Mouse (Mus musculus) bone marrow, adult 2 months (tissue): Measurements from ENCODE around the gene Stpg1. TPM values are rescaled to one million over a fixed set of nuclear protein-coding genes. Genes with fewer than 3 reads are reported as not detected.

Experiments
- H3K27ac ChIP-seq: fragments of 200-500 bp; 2 replicates; pipeline ENCODE4 v1.5.1; 2012; ENCODE audit warnings: low read depth, mild to moderate bottlenecking, control low read depth, inconsistent platforms, low read length; ENCODE audit not compliant: control insufficient read depth, poor library complexity, insufficient read depth
- H3K4me1 ChIP-seq: fragments of 200-500 bp; 2 replicates; pipeline ENCODE4 v1.6.1; 2011; ENCODE audit warnings: low read length; ENCODE audit not compliant: control insufficient read depth, insufficient read depth
- H3K4me3 ChIP-seq: fragments of 200-500 bp; replicated peaks from 2 replicates; pipeline ENCODE3; 2011; ENCODE audit warnings: mild to moderate bottlenecking, low read depth, low read length, control low read depth; ENCODE audit not compliant: control insufficient read depth
- CTCF ChIP-seq: fragments of 200-500 bp; IDR thresholded peaks from 2 replicates; pipeline ENCODE4 v1.5.1; 2011; ENCODE audit warnings: low read length, control low read depth; ENCODE audit not compliant: control insufficient read depth, insufficient read depth
- POLR2A ChIP-seq: fragments of 200-500 bp; IDR thresholded peaks from 2 replicates; pipeline ENCODE4 v1.6.1; 2011; ENCODE audit warnings: low read depth, mild to moderate bottlenecking, control low read depth, low read length, borderline replicate concordance; ENCODE audit not compliant: control insufficient read depth
- WGBS: fragments of 180-500 bp; shearing (Covaris S2); methylation state at CpG from one replicate; pipeline ENCODE4 v1.1.7; 2018; 5-methylcytosine and 5-hydroxymethylcytosine counted together
- polyA plus RNA-seq: library from polyadenylated mRNA; stranded (reverse); fragments of >200 nt; gene quantifications from 2 replicates; pipeline ENCODE4 v1.2.4, GENCODE M21; 2011; ENCODE audit warnings: low replicate concordance; ENCODE audit not compliant: missing spikeins, insufficient read depth, insufficient read length

Stpg1 gene
- polyA plus RNA-seq, 1 experiment = 1.4 TPM

- no peak for TF ChIP-seq POLR2A
- no peak for TF ChIP-seq CTCF
- H3K27ac ChIP-seq = no peak overlapping the region
- H3K4me1 ChIP-seq = no peaks in the 10 kb centered on the region; the same call in 1 of the 2 replicates
- 76% methylated on average over 9 of the region's 9 CpGs for WGBS
- no peak overlapping the region for H3K4me3 ChIP-seq
These were observed 54.0 kb downstream of the Stpg1 start for GRCm38 (mm10) chr4:135548521-135549077.

- WGBS = 69% methylated on average over 6 of the region's 6 CpGs
- Histone ChIP-seq H3K4me1 (no peaks in the 10 kb centered on the region; the same call in 1 of the 2 replicates), H3K27ac (no peak overlapping the region), H3K4me3 (no peak overlapping the region)
- TF ChIP-seq CTCF (no peak), POLR2A (no peak)
These were observed 54.7 kb downstream of the Stpg1 start for GRCm38 (mm10) chr4:135549323-135549722.

GRCm38 (mm10) chr4:135563794-135564193 lies 69.2 kb downstream of the Stpg1 start:
- 10% methylated on average over 2 of the region's 2 CpGs for WGBS

GRCm38 (mm10) chr4:135565400-135565799 lies 70.8 kb downstream of the Stpg1 start:
- H3K27ac ChIP-seq = no peak overlapping the region
- H3K4me3 ChIP-seq = no peak overlapping the region
- TF ChIP-seq POLR2A (no peak), CTCF (no peak)
- H3K4me1 ChIP-seq = no peaks in the 10 kb centered on the region; the same call in 1 of the 2 replicates
- WGBS = 60% methylated on average over 9 of the region's 9 CpGs

More at GRCm38 (mm10) chr4:135563794-135564193, 69.2 kb downstream of the Stpg1 start:
- no peak overlapping the region for H3K4me3 ChIP-seq
- TF ChIP-seq POLR2A (no peak), CTCF (no peak)
- no peak overlapping the region for H3K27ac ChIP-seq
- no peaks in the 10 kb centered on the region; the same call in 1 of the 2 replicates for H3K4me1 ChIP-seq

- no peak overlapping the region for H3K27ac ChIP-seq
- H3K4me3 ChIP-seq = no peak overlapping the region
- 16% methylated on average over 11 of the region's 11 CpGs for WGBS
- TF ChIP-seq POLR2A (no peak), CTCF (no peak)
- no peaks in the 10 kb centered on the region; the same call in 1 of the 2 replicates for H3K4me1 ChIP-seq
These were observed 72.5 kb downstream of the Stpg1 start for GRCm38 (mm10) chr4:135567042-135567441.

- TF ChIP-seq CTCF (no peak), POLR2A (no peak)
- Histone ChIP-seq H3K27ac (no peak overlapping the region), H3K4me3 (no peak overlapping the region), H3K4me1 (no peaks in the 10 kb centered on the region; the same call in 1 of the 2 replicates)
- 42% methylated on average over 8 of the region's 8 CpGs for WGBS
These were observed 72.9 kb downstream of the Stpg1 start for GRCm38 (mm10) chr4:135567484-135567883.

GRCm38 (mm10) chr4:135569201-135569600 lies 74.6 kb downstream of the Stpg1 start:
- no peak overlapping the region for H3K4me3 ChIP-seq
- WGBS = 5% methylated on average over 11 of the region's 11 CpGs
- no peak for TF ChIP-seq CTCF
- TF ChIP-seq POLR2A = no peak
- H3K4me1 ChIP-seq = no peaks in the 10 kb centered on the region; the same call in 1 of the 2 replicates
- H3K27ac ChIP-seq = no peak overlapping the region

- 13% methylated on average over 32 of the region's 32 CpGs for WGBS
- no peak overlapping the region; the same call in 1 of the 2 replicates for H3K27ac ChIP-seq
- H3K4me1 ChIP-seq = no peaks in the 10 kb centered on the region; the same call in 1 of the 2 replicates
- no peak overlapping the region for H3K4me3 ChIP-seq
- no peak for TF ChIP-seq CTCF
- no peak for TF ChIP-seq POLR2A
These were observed 75.8 kb downstream of the Stpg1 start for GRCm38 (mm10) chr4:135570152-135571036.
